Mouse (Mus musculus): ENCODE results near the gene Babam2.

- TF ChIP-seq CTCF (conservative IDR thresholded peaks at IDR 0.05; ENCODE audit: insufficient read depth, insufficient read length, low read depth, low read length): no peak
- TF ChIP-seq POLR2A (IDR thresholded peaks at IDR 0.05; ENCODE audit: low read depth, low read length): no peak
These were observed 57.8 kb downstream of the Babam2 start for GRCm38 (mm10) chr5:31755255-31755654.

Data from kidney, adult 2 months (tissue).